Mouse (Mus musculus): ENCODE data around the gene Olfr1212. TPM values are rescaled to one million over a fixed set of nuclear protein-coding genes. Genes with fewer than 3 reads are reported as not detected.

The Olfr1212 gene
- polyA plus RNA-seq (2012; rRNA removed): not detected in 2 replicates

GRCm38 (mm10) chr2:88953669-88954068 lies at the start of gene Olfr1212:
TSS of gene Olfr1212 (plus strand) at chr2:88953969.

DNA sequence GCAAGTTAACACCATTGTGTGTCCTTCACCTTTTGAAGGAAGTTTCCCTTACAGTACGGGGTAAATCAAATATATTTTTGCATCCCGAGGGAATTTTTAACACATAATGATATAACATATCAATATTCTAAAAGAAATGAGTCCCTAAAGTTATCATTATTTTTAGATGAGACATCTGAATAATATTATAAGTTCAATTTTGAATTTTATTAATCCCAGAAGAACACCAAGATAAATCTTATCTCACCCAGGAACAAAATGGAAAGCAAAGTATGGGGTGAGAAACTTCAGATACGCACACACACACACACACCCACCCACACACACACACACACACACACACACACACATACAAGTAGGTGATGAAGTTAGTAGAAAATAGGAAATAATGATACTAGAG lies 38.7 kb upstream of the Olfr1212 start, which contains the start of gene Olfr1209:
TSS of gene Olfr1209 (minus strand) at position 101 of the 400 bp plus-strand sequence.

DNA sequence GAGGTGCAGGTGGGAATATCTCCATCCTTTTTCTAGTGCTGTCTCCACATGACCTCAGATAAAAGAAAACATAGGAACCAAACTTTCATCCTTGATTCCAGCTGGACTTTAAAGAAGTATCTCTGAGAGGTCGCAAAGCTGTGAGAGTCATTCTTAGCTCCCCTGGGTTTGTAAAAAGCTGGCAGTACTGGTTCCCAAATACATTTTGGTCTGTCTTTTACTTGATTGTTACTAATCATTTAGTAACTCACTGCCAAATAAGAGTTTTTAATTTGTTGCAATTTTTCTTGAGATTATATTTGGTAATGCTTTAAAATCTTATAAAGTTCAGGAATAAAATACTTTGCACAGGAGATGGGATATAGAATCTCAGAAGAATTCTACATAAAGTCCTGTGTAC lies 15.8 kb upstream of the Olfr1212 start, which contains the start of gene Olfr1211:
TSS of gene Olfr1211 (minus strand) at position 101 of the 400 bp plus-strand sequence.

GRCm38 (mm10) chr2:88980181-88980580 lies 26.4 kb downstream of the Olfr1212 start, which contains the start of gene Gm13762:
TSS of gene Gm13762 (minus strand) at chr2:88980281.

DNA sequence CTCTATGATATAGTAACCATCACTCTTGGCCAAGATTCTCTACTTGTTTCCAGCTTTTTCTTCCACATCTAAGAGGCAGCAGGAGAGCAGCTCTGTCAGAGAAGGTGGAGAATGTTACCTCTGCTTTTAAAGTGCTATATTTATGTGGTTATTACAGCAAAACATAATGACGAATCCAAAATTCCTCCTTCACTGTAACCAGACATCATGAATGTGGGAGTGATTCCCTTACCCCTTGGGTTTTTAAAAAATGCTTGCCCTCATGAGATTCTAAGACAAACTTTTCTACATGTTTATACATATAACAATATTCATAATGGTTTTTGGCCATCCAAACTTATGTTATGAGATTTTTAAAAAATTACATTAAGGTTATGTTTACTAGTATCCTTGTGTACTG lies 38.8 kb downstream of the Olfr1212 start, which contains the start of gene Olfr1214:
TSS of gene Olfr1214 (minus strand) at position 101 of the 400 bp plus-strand sequence.

GRCm38 (mm10) chr2:89006873-89007272 lies 53.1 kb downstream of the Olfr1212 start, which contains the start of gene Olfr1215:
TSS of gene Olfr1215 (minus strand) at chr2:89006973.

Other genes starting within 250 kb of the Olfr1212 start
- not detected in 2 replicates for gene Olfr1196, start 249.4 kb upstream of the Olfr1212 start, polyA plus RNA-seq (2012; rRNA removed)
- gene Olfr1197, start 221.6 kb upstream of the Olfr1212 start, polyA plus RNA-seq (2012; rRNA removed): not detected in 2 replicates
- gene Olfr1198, start 202.6 kb upstream of the Olfr1212 start, polyA plus RNA-seq (2012; rRNA removed): not detected in 2 replicates
- gene Olfr1199, start 193.5 kb upstream of the Olfr1212 start, polyA plus RNA-seq (2012; rRNA removed): not detected in 2 replicates
- gene Olfr1200, start 183.5 kb upstream of the Olfr1212 start, polyA plus RNA-seq (2012; rRNA removed): not detected in 2 replicates
- gene Olfr1201, start 160.9 kb upstream of the Olfr1212 start, polyA plus RNA-seq (2012; rRNA removed): not detected in 2 replicates
- gene Olfr1202, start 139.5 kb upstream of the Olfr1212 start, polyA plus RNA-seq (2012; rRNA removed): not detected in 2 replicates
- gene Olfr1205, start 124.2 kb upstream of the Olfr1212 start, polyA plus RNA-seq (2012; rRNA removed): not detected in 2 replicates
- gene Olfr1204, start 104.7 kb upstream of the Olfr1212 start, polyA plus RNA-seq (2012; rRNA removed): not detected in 2 replicates
- not detected in 2 replicates for gene Olfr1206, start 90.7 kb upstream of the Olfr1212 start, polyA plus RNA-seq (2012; rRNA removed)
- gene Olfr1208, start 51.7 kb upstream of the Olfr1212 start, polyA plus RNA-seq (2012; rRNA removed): not detected in 2 replicates
- gene Olfr1209, start 38.8 kb upstream of the Olfr1212 start, polyA plus RNA-seq (2012; rRNA removed): not detected in 2 replicates
- gene Olfr1211, start 15.9 kb upstream of the Olfr1212 start, polyA plus RNA-seq (2012; rRNA removed): not detected in 2 replicates
- gene Gm13762, start 26.3 kb downstream of the Olfr1212 start, polyA plus RNA-seq (2012; rRNA removed): not detected in 2 replicates
- not detected in 2 replicates for gene Olfr1214, start 38.7 kb downstream of the Olfr1212 start, polyA plus RNA-seq (2012; rRNA removed)
- not detected in 2 replicates for gene Olfr1215, start 53.0 kb downstream of the Olfr1212 start, polyA plus RNA-seq (2012; rRNA removed)
- not detected in 2 replicates for gene Olfr1216, start 64.4 kb downstream of the Olfr1212 start, polyA plus RNA-seq (2012; rRNA removed)
- not detected in 2 replicates for gene Olfr1217, start 78.1 kb downstream of the Olfr1212 start, polyA plus RNA-seq (2012; rRNA removed)
- gene Olfr1218, start 107.2 kb downstream of the Olfr1212 start, polyA plus RNA-seq (2012; rRNA removed): not detected in 2 replicates
- not detected in 2 replicates for gene Olfr1219, start 129.5 kb downstream of the Olfr1212 start, polyA plus RNA-seq (2012; rRNA removed)
- gene Olfr1220, start 152.9 kb downstream of the Olfr1212 start, polyA plus RNA-seq (2012; rRNA removed): not detected in 2 replicates
- gene Olfr1221, start 163.3 kb downstream of the Olfr1212 start, polyA plus RNA-seq (2012; rRNA removed): not detected in 2 replicates
- not detected in 2 replicates for gene Olfr1222, start 179.1 kb downstream of the Olfr1212 start, polyA plus RNA-seq (2012; rRNA removed)
- gene Olfr1223, start 197.6 kb downstream of the Olfr1212 start, polyA plus RNA-seq (2012; rRNA removed): not detected in 2 replicates
- not detected in 2 replicates for gene Olfr1224-ps1, start 210.1 kb downstream of the Olfr1212 start, polyA plus RNA-seq (2012; rRNA removed)
- not detected in 2 replicates for gene Olfr1225, start 220.7 kb downstream of the Olfr1212 start, polyA plus RNA-seq (2012; rRNA removed)
- gene Olfr1226, start 246.1 kb downstream of the Olfr1212 start, polyA plus RNA-seq (2012; rRNA removed): not detected in 2 replicates

Data from central nervous system, embryonic 11.5 days (tissue).